Mouse (Mus musculus): ENCODE measurements at regions not wholly inside any gene's neighbourhood (a gene's known extent, or its start where the extent isn't known, plus 50 kb on each side); places are given as distances from the start of the nearest gene placed in this dataset.

DNA sequence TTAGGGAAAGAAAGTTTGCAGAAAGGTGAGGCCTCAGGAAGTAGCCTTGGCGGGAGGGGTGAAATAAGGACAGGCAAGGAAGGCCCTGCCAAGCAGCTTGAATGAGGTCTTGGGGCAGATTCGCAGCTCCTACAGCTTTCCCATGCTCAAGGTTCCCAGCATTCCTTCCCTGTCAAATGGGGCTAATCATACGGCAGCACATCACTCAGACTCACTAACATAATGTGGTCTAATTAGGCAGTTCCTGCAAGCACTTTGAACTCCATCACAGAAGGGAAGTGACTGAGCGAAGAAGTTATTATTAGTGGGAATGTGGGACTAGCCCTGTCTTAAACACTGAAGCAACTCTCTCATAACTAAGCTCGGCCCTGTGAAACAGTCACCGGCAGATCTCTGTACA is 87.1 kb upstream of the Gm10260 start:
- no peak for ATAC-seq (ENCODE audit: insufficient read depth, low FRiP score)
- Histone ChIP-seq H3K4me1 (ENCODE audit: control insufficient read depth, insufficient read depth, low read length) (no peaks in the 10 kb centered on the region), H3K36me3 (ENCODE audit: control insufficient read depth, insufficient read depth, low read length) (no peaks in the 10 kb centered on the region), H3K27me3 (ENCODE audit: control insufficient read depth, insufficient read depth, low read length) (no peaks in the 10 kb centered on the region), H3K9ac (ENCODE audit: low read length) (no peak overlapping the region), H3K4me3 (replicated peaks; ENCODE audit: low read length) (no peak overlapping the region), H3K9me3 (replicated peaks; ENCODE audit: control insufficient read depth, low read length) (no peaks in the 10 kb centered on the region), H3K27ac (ENCODE audit: low read length) (no peak overlapping the region), H3K4me2 (ENCODE audit: low read depth, low read length) (no peak overlapping the region)
- 91% methylated on average over 6 of the region's 6 CpGs for WGBS

DNA sequence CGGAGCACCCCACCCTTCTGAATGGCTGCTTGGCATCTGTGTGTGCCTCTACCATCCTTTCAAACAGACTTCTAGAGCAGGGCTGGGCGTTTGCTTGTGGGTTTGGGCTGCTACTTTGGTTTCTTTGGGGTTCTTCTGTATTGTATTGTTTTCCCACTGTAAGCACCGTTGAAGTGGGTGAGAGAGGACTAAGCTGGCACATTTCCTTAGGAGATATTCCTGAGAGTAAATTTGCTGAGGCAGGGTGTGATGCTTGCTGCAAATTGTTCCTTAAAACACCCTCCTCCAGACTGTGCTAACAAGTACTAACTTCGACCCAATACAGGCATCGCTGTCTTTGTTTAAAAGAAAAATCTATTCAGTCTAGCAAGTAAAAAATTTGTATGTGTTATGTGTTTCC is 84.7 kb upstream of the Gm10260 start:
- WGBS = 75% methylated on average over 5 of the region's 5 CpGs
- no peak for ATAC-seq (ENCODE audit: insufficient read depth, low FRiP score)
- H3K4me1 ChIP-seq (ENCODE audit: control insufficient read depth, insufficient read depth, low read length) = no peaks in the 10 kb centered on the region

GRCm38 (mm10) chr13:97842801-97843200 is 82.4 kb upstream of the Gm10260 start:
- H3K4me2 ChIP-seq (ENCODE audit: low read depth, low read length) = no peak overlapping the region
- no peaks in the 10 kb centered on the region for H3K36me3 ChIP-seq (ENCODE audit: control insufficient read depth, insufficient read depth, low read length)
- H3K4me3 ChIP-seq (replicated peaks; ENCODE audit: low read length) = no peak overlapping the region
- no peak overlapping the region for H3K27ac ChIP-seq (ENCODE audit: low read length)
- no peak overlapping the region for H3K9ac ChIP-seq (ENCODE audit: low read length)
- no peaks in the 10 kb centered on the region for H3K9me3 ChIP-seq (replicated peaks; ENCODE audit: control insufficient read depth, low read length)
- no peak for ATAC-seq (ENCODE audit: insufficient read depth, low FRiP score)
- 36% methylated on average over 5 of the region's 5 CpGs for WGBS
- H3K4me1 ChIP-seq (ENCODE audit: control insufficient read depth, insufficient read depth, low read length) = peaks cover 2% of the 10 kb centered on the region
- H3K27me3 ChIP-seq (ENCODE audit: control insufficient read depth, insufficient read depth, low read length) = no peaks in the 10 kb centered on the region

More for the DNA sequence above, 84.7 kb upstream of the Gm10260 start:
- H3K27ac ChIP-seq (ENCODE audit: low read length) = no peak overlapping the region
- H3K27me3 ChIP-seq (ENCODE audit: control insufficient read depth, insufficient read depth, low read length) = no peaks in the 10 kb centered on the region
- H3K36me3 ChIP-seq (ENCODE audit: control insufficient read depth, insufficient read depth, low read length) = no peaks in the 10 kb centered on the region
- no peaks in the 10 kb centered on the region for H3K9me3 ChIP-seq (replicated peaks; ENCODE audit: control insufficient read depth, low read length)
- H3K4me3 ChIP-seq (replicated peaks; ENCODE audit: low read length) = no peak overlapping the region
- no peak overlapping the region for H3K4me2 ChIP-seq (ENCODE audit: low read depth, low read length)
- H3K9ac ChIP-seq (ENCODE audit: low read length) = no peak overlapping the region

DNA sequence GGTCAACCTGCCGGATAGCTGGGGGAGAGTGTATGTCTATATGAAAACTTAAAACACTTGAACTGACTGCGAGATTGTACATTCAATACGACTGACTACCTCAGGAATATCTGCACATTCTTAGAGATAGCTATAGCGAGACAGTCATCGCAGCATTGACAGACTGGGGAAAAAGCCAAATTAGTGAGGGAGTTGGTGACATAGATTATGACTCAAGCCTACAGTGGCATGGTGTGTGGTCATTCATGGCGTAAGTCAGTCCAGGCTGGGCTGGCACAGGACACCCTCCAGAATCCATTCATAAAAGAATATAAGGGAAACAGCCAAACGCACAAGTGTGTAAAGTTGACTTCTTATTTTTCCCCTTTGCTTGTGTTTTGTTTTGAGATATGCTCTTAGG is 81.1 kb upstream of the Gm10260 start:
- H3K4me3 ChIP-seq (replicated peaks; ENCODE audit: low read length) = no peak overlapping the region
- H3K4me2 ChIP-seq (ENCODE audit: low read depth, low read length) = no peak overlapping the region
- H3K9me3 ChIP-seq (replicated peaks; ENCODE audit: control insufficient read depth, low read length) = no peaks in the 10 kb centered on the region
- no peaks in the 10 kb centered on the region for H3K36me3 ChIP-seq (ENCODE audit: control insufficient read depth, insufficient read depth, low read length)
- no peaks in the 10 kb centered on the region for H3K27me3 ChIP-seq (ENCODE audit: control insufficient read depth, insufficient read depth, low read length)
- no peak overlapping the region for H3K27ac ChIP-seq (ENCODE audit: low read length)
- 88% methylated on average over 7 of the region's 7 CpGs for WGBS
- ATAC-seq (ENCODE audit: insufficient read depth, low FRiP score) = no peak
- H3K9ac ChIP-seq (ENCODE audit: low read length) = no peak overlapping the region
- peaks cover 8% of the 10 kb centered on the region for H3K4me1 ChIP-seq (ENCODE audit: control insufficient read depth, insufficient read depth, low read length)

DNA sequence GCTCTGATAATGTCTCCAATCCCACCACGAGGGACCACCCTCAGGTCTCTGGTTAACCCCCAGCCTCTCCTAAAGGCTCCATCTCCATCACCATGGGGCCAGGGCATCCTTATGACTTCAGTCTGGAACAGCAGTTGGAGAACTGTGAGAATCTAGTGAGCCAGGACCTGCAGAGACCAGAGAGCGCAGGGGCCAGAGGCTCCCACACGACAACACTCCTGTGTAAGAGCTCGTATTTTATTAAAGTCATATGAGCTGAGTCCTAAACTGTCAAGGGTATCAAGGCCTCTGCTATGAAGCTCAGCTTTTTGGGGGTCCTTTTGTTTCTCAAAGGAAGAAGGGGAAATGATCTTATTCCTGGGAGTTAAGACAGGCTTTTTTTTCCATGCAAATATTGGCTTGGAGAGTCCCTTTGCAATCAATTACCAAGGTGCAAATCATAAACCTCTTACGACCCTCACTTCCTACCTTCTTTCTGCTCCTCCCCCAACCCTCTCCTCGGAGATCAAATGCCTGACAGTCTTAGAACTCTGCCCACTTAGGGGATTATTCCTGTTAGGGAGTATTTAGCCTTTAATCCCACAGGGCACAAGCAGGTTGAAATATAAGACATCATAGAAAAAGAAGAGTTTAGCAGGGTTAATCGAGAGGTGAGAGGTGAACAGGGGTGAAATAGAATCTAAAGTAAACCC is 79.3 kb upstream of the Gm10260 start:
- Histone ChIP-seq H3K9ac (ENCODE audit: low read length) (no peak overlapping the region), H3K27ac (ENCODE audit: low read length) (no peak overlapping the region), H3K27me3 (ENCODE audit: control insufficient read depth, insufficient read depth, low read length) (no peaks in the 10 kb centered on the region), H3K4me1 (ENCODE audit: control insufficient read depth, insufficient read depth, low read length) (peaks cover 8% of the 10 kb centered on the region), H3K4me3 (replicated peaks; ENCODE audit: low read length) (no peak overlapping the region), H3K9me3 (replicated peaks; ENCODE audit: control insufficient read depth, low read length) (no peaks in the 10 kb centered on the region), H3K36me3 (ENCODE audit: control insufficient read depth, insufficient read depth, low read length) (no peaks in the 10 kb centered on the region), H3K4me2 (ENCODE audit: low read depth, low read length) (no peak overlapping the region)
- ATAC-seq (ENCODE audit: insufficient read depth, low FRiP score) = no peak
- WGBS = 52% methylated on average over 7 of the region's 7 CpGs

GRCm38 (mm10) chr13:97837443-97838000 is 77.1 kb upstream of the Gm10260 start:
- H3K4me1 ChIP-seq (ENCODE audit: control insufficient read depth, insufficient read depth, low read length) = peaks cover 11% of the 10 kb centered on the region
- no peaks in the 10 kb centered on the region for H3K36me3 ChIP-seq (ENCODE audit: control insufficient read depth, insufficient read depth, low read length)
- no peak overlapping the region for H3K27ac ChIP-seq (ENCODE audit: low read length)
- ATAC-seq (ENCODE audit: insufficient read depth, low FRiP score) = peak; percentile 37; the same call in 1 of the 2 replicates
- no peak overlapping the region for H3K9ac ChIP-seq (ENCODE audit: low read length)
- H3K27me3 ChIP-seq (ENCODE audit: control insufficient read depth, insufficient read depth, low read length) = no peaks in the 10 kb centered on the region
- no peak overlapping the region for H3K4me2 ChIP-seq (ENCODE audit: low read depth, low read length)
- H3K9me3 ChIP-seq (replicated peaks; ENCODE audit: control insufficient read depth, low read length) = no peaks in the 10 kb centered on the region
- 36% methylated on average over 7 of the region's 7 CpGs for WGBS
- no peak overlapping the region for H3K4me3 ChIP-seq (replicated peaks; ENCODE audit: low read length)

GRCm38 (mm10) chr13:97832448-97832847 is 72.0 kb upstream of the Gm10260 start:
- no peaks in the 10 kb centered on the region for H3K27me3 ChIP-seq (ENCODE audit: control insufficient read depth, insufficient read depth, low read length)
- no peaks in the 10 kb centered on the region for H3K36me3 ChIP-seq (ENCODE audit: control insufficient read depth, insufficient read depth, low read length)
- no peak overlapping the region for H3K9ac ChIP-seq (ENCODE audit: low read length)
- ATAC-seq (ENCODE audit: insufficient read depth, low FRiP score) = no peak
- H3K4me1 ChIP-seq (ENCODE audit: control insufficient read depth, insufficient read depth, low read length) = peaks cover 6% of the 10 kb centered on the region; the same call in 1 of the 2 replicates
- H3K4me3 ChIP-seq (replicated peaks; ENCODE audit: low read length) = no peak overlapping the region
- H3K4me2 ChIP-seq (ENCODE audit: low read depth, low read length) = no peak overlapping the region
- no peak overlapping the region for H3K27ac ChIP-seq (ENCODE audit: low read length)
- 70% methylated on average over 1 of the region's 1 CpGs for WGBS
- no peaks in the 10 kb centered on the region for H3K9me3 ChIP-seq (replicated peaks; ENCODE audit: control insufficient read depth, low read length)

DNA sequence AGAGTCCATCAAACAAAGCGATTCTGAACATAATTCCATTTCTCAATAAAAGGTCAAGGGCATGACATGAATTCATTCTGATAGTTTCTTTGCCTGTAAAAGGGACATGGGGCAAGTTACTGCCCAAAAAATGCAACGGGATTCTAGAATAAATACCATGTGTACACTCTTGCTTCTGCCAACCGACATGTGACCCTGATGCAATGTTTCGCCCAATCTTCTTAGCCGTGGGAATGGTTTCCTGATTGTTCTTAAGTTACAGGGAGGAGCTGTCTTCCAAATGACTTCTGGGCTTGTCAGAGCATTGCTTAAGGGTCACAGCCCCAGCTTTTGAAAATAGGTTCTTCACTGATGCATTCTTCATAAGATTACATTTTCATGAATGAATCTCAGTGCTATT is 71.4 kb upstream of the Gm10260 start:
- Histone ChIP-seq H3K9ac (ENCODE audit: low read length) (no peak overlapping the region), H3K36me3 (ENCODE audit: control insufficient read depth, insufficient read depth, low read length) (no peaks in the 10 kb centered on the region), H3K27me3 (ENCODE audit: control insufficient read depth, insufficient read depth, low read length) (no peaks in the 10 kb centered on the region), H3K4me1 (ENCODE audit: control insufficient read depth, insufficient read depth, low read length) (0 out of 2 replicates have a peak, but pooled peaks cover 4% of the 10 kb centered on the region), H3K4me3 (replicated peaks; ENCODE audit: low read length) (no peak overlapping the region), H3K9me3 (replicated peaks; ENCODE audit: control insufficient read depth, low read length) (no peaks in the 10 kb centered on the region), H3K4me2 (ENCODE audit: low read depth, low read length) (no peak overlapping the region), H3K27ac (ENCODE audit: low read length) (no peak overlapping the region)
- WGBS = 64% methylated on average over 5 of the region's 5 CpGs
- ATAC-seq (ENCODE audit: insufficient read depth, low FRiP score) = no peak

GRCm38 (mm10) chr13:97829558-97829957 is 69.1 kb upstream of the Gm10260 start:
- H3K9ac ChIP-seq (ENCODE audit: low read length) = no peak overlapping the region
- H3K9me3 ChIP-seq (replicated peaks; ENCODE audit: control insufficient read depth, low read length) = no peaks in the 10 kb centered on the region
- 49% methylated on average over 5 of the region's 5 CpGs for WGBS

More at GRCm38 (mm10) chr13:97829558-97829957, 69.1 kb upstream of the Gm10260 start:
- Histone ChIP-seq H3K27me3 (ENCODE audit: control insufficient read depth, insufficient read depth, low read length) (no peaks in the 10 kb centered on the region), H3K4me1 (ENCODE audit: control insufficient read depth, insufficient read depth, low read length) (0 out of 2 replicates have a peak, but pooled peaks cover 4% of the 10 kb centered on the region), H3K4me3 (replicated peaks; ENCODE audit: low read length) (no peak overlapping the region), H3K36me3 (ENCODE audit: control insufficient read depth, insufficient read depth, low read length) (no peaks in the 10 kb centered on the region), H3K27ac (ENCODE audit: low read length) (no peak overlapping the region), H3K4me2 (ENCODE audit: low read depth, low read length) (no peak overlapping the region)
- no peak for ATAC-seq (ENCODE audit: insufficient read depth, low FRiP score)

All from stomach, embryonic 16.5 days (tissue).